Mouse (Mus musculus): ENCODE measurements around the gene 1700001C19Rik. TPM values are rescaled to one million over a fixed set of nuclear protein-coding genes. Genes with fewer than 3 reads are reported as not detected.
A peak's percentile ranks its signal among the peaks of the same experiment; 100 is the strongest.
"Not testable (repeated sequence)": the region's sequence is repeated elsewhere in the genome, so short reads cannot be mapped to it uniquely, and the experiment has no call there.

1700001C19Rik gene
- polyA plus RNA-seq, 1 experiment from 2014 or later, result 0.66 TPM

DNA sequence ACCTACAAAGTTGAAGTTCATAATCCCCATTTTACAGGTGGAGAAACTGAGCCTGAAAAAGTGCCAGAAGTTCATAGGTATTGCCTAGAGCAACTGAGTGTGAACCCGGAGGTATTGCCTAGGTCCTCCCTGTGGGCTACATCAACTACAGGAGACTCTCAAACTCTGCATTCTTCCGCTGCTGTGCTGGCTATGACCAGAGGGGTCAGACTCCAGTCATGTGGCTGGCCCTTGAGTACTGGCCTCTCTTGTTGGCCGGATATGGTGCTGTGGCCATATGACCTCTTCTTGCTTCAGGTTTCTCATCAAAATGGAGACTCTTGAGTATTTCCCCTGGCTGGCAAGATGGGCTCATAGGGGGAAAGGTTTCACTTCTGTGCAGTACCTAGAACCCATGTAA is 5.1 kb upstream of the 1700001C19Rik start:
- Histone ChIP-seq H3K27ac (replicated peaks) (no peak overlapping the region), H3K4me3 (no peak overlapping the region), H3K4me1 (replicated peaks) (peaks cover 9% of the 10 kb centered on the region), H3K9ac (no peak overlapping the region), H3K27me3 (peaks cover 27% of the 10 kb centered on the region), H3K4me2 (no peak overlapping the region), H3K36me3 (no peaks in the 10 kb centered on the region), H3K9me3 (no peaks in the 10 kb centered on the region)
- WGBS, result 79% methylated on average over 3 of the region's 3 CpGs
- ATAC-seq (ENCODE audit: low read depth), result no peak

DNA sequence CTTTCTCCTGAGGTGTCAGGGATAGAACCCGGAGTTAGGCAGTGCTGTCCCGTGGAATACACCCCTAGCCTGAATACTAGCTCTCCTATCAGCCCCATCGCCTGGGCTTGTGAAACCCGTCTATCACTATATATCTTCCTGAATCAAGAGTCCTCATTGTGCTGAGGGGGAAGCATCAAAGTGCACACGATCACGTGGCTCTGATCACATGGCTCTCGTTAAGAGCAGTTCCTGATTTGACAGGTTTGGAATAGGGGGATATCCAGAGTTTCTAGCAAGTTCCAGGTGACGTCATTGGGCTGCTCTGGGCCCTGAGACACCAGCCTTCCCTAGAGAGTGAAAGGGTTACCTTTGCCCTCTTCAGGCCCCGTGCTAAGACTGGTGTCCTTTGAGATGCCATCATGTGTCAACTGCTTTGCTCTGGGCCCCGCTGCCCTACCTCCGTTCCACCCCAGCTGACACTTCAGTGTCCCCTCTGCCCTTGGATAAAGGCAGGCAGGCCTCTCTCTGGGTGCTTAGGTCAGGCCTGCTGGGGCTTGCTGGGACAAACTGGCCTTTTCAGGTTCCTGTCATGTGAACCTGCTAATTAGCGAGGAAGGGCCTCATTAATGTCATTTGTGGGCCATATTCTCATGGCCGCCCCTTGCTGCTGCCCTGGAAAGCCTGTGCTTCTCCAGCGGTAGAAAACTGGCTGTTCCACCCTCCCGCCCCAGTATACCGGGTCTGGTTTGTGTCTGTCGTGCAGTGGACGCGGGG is 4.3 kb upstream of the 1700001C19Rik start:
- Histone ChIP-seq H3K36me3 (no peaks in the 10 kb centered on the region), H3K9me3 (no peaks in the 10 kb centered on the region), H3K4me3 (no peak overlapping the region), H3K27ac (replicated peaks) (0 out of 2 replicates have a peak overlapping the region, but pooled peaks have one; percentile 1), H3K4me2 (no peak overlapping the region), H3K9ac (no peak overlapping the region), H3K27me3 (peaks cover 35% of the 10 kb centered on the region), H3K4me1 (replicated peaks) (peaks cover 17% of the 10 kb centered on the region)
- WGBS, result 78% methylated on average over 19 of the region's 19 CpGs
- ATAC-seq (ENCODE audit: low read depth), result no peak

DNA sequence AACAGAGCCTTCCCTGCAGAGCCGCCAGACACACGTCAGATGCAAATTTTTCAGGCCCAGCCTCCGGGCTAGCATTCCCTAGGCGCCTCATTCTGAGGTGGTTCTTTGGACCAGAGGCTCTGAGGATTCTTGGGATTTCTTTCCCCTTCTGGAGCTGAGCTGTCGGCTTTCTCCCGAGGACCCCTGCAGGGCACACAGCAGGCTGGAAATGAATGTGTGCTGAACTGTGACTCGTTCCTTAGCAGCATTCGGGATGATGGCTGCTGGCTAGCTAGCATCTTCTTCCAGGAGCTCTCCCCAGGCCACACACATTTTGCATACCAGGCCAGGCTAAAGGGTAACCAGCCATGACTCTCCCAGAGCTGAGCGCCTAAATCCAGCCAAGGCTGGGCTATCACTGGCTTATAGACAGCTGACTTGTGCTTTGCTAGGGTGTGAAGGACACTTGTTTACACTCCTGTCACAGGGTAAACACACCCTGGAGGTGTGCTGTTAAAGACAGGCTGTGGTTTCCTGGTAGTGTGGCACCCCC is 3.2 kb upstream of the 1700001C19Rik start:
- Histone ChIP-seq H3K9me3 (no peaks in the 10 kb centered on the region), H3K9ac (no peak overlapping the region), H3K27me3 (peaks cover 44% of the 10 kb centered on the region), H3K4me2 (no peak overlapping the region), H3K4me3 (no peak overlapping the region), H3K36me3 (no peaks in the 10 kb centered on the region), H3K4me1 (replicated peaks) (peaks cover 21% of the 10 kb centered on the region), H3K27ac (replicated peaks) (peak overlapping the region; percentile 53)
- ATAC-seq (ENCODE audit: low read depth), result peak; percentile 44; the same call in 1 of the 2 replicates
- WGBS, result 4% methylated on average over 9 of the region's 9 CpGs

DNA sequence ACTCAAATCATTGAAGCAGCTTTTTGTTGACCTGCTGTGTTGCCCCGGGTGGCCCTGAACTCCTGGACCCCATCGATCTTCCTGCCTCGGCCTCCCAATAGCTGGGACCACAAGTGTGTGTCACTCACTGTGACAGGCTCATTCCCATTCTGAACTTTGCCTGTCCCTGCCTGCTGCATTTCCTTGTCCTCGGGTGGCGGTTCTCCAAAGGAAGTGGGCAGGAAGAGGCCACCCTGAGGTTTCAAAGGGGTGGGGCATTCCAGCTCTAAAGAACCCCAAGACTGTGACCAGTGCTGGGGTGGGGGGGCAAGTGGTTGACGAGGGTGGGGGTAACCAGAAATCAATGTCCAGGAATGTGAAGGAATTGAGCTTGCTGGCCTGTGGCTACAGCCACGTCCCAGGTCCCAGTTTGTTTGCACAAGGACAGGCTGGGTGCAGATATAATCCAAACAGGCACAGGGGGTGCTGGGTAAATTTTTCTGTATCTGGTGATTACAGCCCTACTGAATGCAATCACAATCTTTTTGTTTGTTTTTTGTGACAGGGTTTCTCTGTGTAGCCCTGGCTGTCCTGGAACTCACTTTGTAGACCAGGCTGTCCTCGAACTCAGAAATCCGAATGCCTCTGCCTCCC is 2.3 kb upstream of the 1700001C19Rik start:
- WGBS, result 32% methylated on average over 9 of the region's 9 CpGs
- Histone ChIP-seq H3K9me3 (no peaks in the 10 kb centered on the region), H3K4me1 (replicated peaks) (peaks cover 21% of the 10 kb centered on the region), H3K4me3 (no peak overlapping the region), H3K9ac (no peak overlapping the region), H3K36me3 (no peaks in the 10 kb centered on the region), H3K27ac (replicated peaks) (peak overlapping the region; percentile 53; the same call in 1 of the 2 replicates), H3K27me3 (peaks cover 51% of the 10 kb centered on the region), H3K4me2 (no peak overlapping the region)
- ATAC-seq (ENCODE audit: low read depth), result no peak

DNA sequence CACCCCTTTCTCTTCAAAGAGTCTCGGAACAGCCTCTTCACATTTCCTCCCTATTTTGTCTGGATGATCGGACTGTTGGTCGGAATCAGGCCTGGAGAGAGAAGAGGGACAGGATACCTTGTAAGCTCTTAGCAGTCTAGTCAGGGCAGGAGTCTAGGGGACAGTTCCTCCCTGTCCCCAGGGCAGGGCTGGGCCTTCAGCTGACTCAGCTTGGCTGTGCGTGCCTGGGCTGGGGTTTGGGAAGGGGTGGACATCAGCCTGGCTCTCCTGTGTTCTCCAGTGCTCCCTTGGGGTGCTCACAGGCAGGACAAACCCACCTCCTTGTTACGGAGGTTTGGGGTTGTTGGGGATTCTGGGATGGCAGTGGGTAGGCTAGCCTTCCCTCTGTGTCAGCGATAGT is 1.4 kb upstream of the 1700001C19Rik start:
- WGBS, result 63% methylated on average over 6 of the region's 6 CpGs
- H3K27ac ChIP-seq (replicated peaks), result no peak overlapping the region
- no peak overlapping the region for H3K9ac ChIP-seq
- ATAC-seq (ENCODE audit: low read depth), result no peak
- H3K27me3 ChIP-seq, result peaks cover 54% of the 10 kb centered on the region
- peaks cover 21% of the 10 kb centered on the region for H3K4me1 ChIP-seq (replicated peaks)
- H3K36me3 ChIP-seq, result no peaks in the 10 kb centered on the region
- H3K4me3 ChIP-seq, result no peak overlapping the region
- H3K9me3 ChIP-seq, result no peaks in the 10 kb centered on the region
- H3K4me2 ChIP-seq, result no peak overlapping the region

DNA sequence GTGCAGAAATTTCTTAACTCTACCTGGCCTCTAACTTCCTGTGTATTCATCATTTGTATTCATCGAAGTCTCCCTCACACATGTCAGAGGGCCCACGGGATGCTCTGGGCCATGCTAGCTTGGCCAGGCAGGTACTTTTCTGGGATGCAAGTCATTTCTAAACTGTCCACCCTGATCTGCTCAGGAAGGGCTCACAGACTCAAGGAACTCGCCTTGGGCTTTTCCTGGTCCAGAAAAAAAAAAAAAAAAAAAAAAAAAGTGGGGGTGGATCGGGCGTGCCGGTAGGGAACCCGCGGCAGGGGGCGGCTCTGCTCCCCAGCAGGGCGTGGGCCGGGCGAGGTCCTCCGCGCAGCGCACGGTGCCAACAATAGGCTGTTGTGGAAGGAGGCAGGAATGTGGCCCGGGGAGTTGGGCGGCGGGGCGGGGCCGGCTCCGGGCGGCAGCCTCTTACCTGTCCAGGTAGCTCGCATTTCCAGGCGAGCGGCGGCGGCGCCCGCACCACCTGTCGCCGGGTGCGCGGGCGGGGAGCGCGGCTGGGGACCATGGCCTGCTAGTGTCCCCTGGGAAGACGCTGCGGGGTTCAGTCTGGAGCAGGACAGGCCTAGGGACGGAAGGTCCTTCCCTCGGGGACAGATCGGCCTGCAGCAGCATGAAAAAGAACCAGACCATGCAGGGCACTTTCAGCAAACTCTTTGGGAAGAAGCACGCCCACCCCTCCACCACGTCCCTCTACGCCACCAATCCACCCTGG is 845 bp downstream of the 1700001C19Rik start, which contains the start of gene AI661453:
TSS of gene AI661453 (plus strand) at position 460 of the 751 bp plus-strand sequence.
- Histone ChIP-seq H3K9ac (peak within 1 kb of the TSS; percentile 63), H3K4me2 (peak within 1 kb of the TSS; percentile 70), H3K27ac (replicated peaks) (no peak within 1 kb of the TSS), H3K27me3 (peaks cover 59% of the 10 kb centered on the region), H3K36me3 (no peaks in the 10 kb centered on the region), H3K4me3 (peak within 1 kb of the TSS; percentile 40), H3K4me1 (replicated peaks) (peaks cover 21% of the 10 kb centered on the region), H3K9me3 (no peaks in the 10 kb centered on the region)
- ATAC-seq (ENCODE audit: low read depth), result no peak
- 2% methylated on average over 45 of the region's 45 CpGs for WGBS

DNA sequence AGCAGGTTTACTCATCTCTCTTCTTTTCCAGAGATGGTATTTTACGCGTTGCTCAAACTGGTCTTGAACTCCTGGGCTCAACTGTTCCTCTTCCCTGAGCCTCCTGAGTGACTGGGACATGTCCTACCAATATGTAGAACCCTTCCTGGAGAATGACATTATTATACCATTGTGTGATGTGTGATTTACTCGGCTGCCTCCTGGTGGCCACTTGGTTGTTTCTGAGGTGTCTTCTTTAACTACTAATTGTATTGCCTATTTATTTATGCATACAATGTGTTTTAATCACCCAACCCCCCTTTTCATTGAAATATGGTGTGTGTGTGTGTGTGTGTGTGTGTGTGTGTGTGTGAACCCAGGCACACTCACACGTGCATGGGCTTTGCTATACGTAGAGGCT is 6.4 kb downstream of the 1700001C19Rik start:
- no peaks in the 10 kb centered on the region for H3K36me3 ChIP-seq
- no peak for ATAC-seq (ENCODE audit: low read depth)
- WGBS, result 78% methylated on average over 5 of the region's 5 CpGs
- no peak overlapping the region for H3K4me3 ChIP-seq
- no peak overlapping the region for H3K9ac ChIP-seq
- no peak overlapping the region for H3K27ac ChIP-seq (replicated peaks)
- peaks cover 11% of the 10 kb centered on the region; the same call in 1 of the 2 replicates for H3K4me1 ChIP-seq (replicated peaks)
- no peaks in the 10 kb centered on the region for H3K9me3 ChIP-seq
- H3K27me3 ChIP-seq, result peaks cover 19% of the 10 kb centered on the region
- no peak overlapping the region for H3K4me2 ChIP-seq

DNA sequence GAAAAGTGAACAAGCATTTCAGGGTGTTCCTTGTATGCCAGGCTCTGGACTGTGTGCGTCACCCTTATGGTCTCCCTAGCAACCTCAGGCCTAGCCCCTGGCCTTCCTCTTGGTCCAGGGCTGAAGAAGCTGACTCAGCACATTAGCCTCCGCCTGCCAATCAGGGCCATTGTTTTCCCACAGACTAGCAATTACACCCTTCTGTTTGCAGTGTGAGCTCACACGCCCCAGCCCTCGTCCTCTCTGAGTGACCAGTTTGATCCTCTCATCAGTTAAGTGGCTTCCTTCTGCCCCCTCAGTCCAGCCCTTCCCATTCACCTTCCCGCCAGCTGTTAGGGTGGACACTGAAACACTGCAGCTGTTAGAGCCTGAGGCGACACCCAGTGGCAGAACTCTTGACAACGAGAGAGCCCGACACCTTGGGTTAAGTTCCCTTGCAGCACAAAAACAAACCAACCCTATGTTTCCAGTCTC is 8.3 kb downstream of the 1700001C19Rik start:
- Histone ChIP-seq H3K9me3 (no peaks in the 10 kb centered on the region), H3K9ac (no peak overlapping the region), H3K27ac (replicated peaks) (no peak overlapping the region), H3K4me1 (replicated peaks) (peaks cover 11% of the 10 kb centered on the region; the same call in 1 of the 2 replicates), H3K4me3 (no peak overlapping the region), H3K4me2 (peak overlapping the region; percentile 34), H3K36me3 (no peaks in the 10 kb centered on the region), H3K27me3 (0 out of 2 replicates have a peak, but pooled peaks cover 9% of the 10 kb centered on the region)
- WGBS, result 3% methylated on average over 8 of the region's 8 CpGs
- peak; percentile 65; the same call in 1 of the 2 replicates for ATAC-seq (ENCODE audit: low read depth)

DNA sequence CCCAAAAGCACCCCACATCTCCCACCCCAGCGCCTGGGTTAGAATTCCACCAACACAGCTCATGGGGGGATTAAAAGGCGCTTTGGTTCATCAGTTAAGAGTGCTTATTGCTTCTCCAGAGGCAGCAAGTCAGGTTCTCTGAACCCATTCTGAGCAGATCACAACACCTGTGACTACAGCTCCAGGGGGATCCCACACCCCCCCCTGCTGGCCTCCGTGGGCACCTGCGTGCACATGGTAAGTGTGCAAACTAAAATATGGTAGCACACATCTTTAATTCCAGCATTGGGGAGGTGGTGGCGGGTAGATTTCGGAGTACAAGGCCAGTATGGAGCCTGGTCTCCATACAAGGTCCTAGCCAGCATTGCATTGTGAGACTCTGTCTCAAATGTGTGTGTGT is 9.9 kb downstream of the 1700001C19Rik start:
- 82% methylated on average over 6 of the region's 6 CpGs for WGBS
- H3K4me3 ChIP-seq, result no peak overlapping the region
- H3K9ac ChIP-seq, result no peak overlapping the region
- no peak for ATAC-seq (ENCODE audit: low read depth)
- no peak overlapping the region for H3K4me2 ChIP-seq
- H3K27ac ChIP-seq (replicated peaks), result no peak overlapping the region
- H3K4me1 ChIP-seq (replicated peaks), result peaks cover 11% of the 10 kb centered on the region; the same call in 1 of the 2 replicates
- 0 out of 2 replicates have a peak, but pooled peaks cover 6% of the 10 kb centered on the region for H3K27me3 ChIP-seq
- no peaks in the 10 kb centered on the region for H3K9me3 ChIP-seq
- no peaks in the 10 kb centered on the region for H3K36me3 ChIP-seq

DNA sequence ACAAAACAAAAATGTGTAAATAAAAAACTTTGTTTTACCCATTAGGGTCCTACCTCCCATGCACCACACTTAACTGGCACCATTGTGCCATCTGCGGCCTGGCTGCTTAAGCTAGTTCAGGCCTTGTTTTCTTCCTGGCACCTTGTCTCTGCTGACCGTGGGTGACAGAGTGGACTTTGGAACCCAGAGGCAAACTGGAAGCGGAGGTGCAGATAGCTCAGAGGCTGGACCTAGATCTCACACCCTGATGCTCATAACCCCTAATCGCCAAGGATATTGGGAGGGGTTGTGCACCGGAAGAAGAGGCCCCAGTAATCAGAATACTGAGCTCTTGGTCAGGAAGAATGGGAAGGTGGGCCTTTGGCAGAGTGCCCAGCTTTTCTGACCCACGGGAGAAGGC is 13.0 kb downstream of the 1700001C19Rik start:
- Histone ChIP-seq H3K4me1 (replicated peaks) (peaks cover 9% of the 10 kb centered on the region; the same call in 1 of the 2 replicates), H3K36me3 (no peaks in the 10 kb centered on the region), H3K27ac (replicated peaks) (no peak overlapping the region), H3K4me3 (no peak overlapping the region), H3K9me3 (no peaks in the 10 kb centered on the region), H3K9ac (no peak overlapping the region), H3K27me3 (no peaks in the 10 kb centered on the region), H3K4me2 (no peak overlapping the region)
- ATAC-seq (ENCODE audit: low read depth), result no peak
- 78% methylated on average over 6 of the region's 6 CpGs for WGBS

DNA sequence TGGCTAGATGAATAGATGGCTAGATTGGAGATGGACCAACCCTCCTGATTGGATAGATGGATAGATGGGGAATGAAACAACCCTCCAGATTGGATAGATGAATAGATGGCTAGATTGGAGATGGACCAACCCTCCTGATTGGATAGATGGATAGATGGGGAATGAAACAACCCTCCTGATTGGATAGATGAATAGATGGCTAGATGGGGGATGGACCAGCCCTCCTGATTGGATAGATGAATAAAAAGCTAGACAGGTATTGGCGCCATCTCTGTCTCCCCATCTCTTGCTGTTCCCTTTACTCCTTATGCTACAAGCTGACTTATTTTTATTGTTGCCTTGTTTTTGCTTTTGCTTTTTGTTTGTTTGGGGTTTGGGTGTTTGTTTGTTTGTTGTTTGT is 14.6 kb downstream of the 1700001C19Rik start:
- WGBS, result 94% methylated on average over 1 of the region's 1 CpGs

More for the DNA sequence above, 14.6 kb downstream of the 1700001C19Rik start:
- ATAC-seq (ENCODE audit: low read depth); H3K27ac ChIP-seq (replicated peaks); H3K4me1 ChIP-seq (replicated peaks); H3K4me3 ChIP-seq; H3K9ac ChIP-seq; H3K36me3 ChIP-seq; H3K27me3 ChIP-seq; H3K9me3 ChIP-seq; H3K4me2 ChIP-seq: not testable (repeated sequence)

All from neural tube, embryonic 13.5 days (tissue).